Mouse (Mus musculus): ENCODE data around the gene Mdk.

Gene Mdk

DNA sequence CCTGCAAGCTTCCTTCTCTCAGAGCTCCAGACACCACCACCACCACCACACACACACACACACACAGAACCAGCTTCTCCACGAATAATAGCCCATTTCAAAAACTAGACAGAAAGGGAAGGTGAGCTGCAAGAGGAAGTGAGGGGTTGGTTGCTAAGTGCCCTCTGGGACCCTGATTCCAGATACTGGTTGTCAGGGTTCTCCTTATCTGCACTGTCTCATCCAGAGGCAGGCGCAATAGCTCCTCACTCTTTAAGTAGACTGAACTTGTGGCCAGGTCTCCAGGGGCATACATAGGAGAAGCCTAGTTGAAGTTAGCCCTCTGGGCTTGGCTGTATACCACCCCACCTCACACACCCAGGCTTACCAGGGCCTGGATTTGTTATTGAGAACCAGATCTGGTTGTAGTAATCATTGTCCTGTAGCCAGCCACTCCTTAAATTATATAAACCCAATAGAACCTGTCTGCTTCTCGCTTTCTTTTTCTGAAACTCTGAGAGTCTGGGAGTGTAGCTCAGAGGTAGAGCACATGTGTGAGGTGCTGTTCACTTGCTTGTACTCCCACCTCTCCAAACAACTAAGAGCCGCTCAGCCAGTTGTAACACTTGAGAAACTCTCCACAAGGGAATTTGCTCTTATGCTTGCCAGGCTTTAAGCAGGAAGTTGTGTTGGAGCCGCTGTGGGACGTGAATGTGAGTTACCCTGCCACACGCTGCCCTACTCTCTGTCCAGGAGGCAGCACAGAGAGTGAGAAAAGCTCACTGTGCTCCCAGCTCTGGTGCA, 18.6 kb downstream of the Mdk start:
- DNase-seq (ENCODE audit: low read depth, low spot score): no peak

- DNase-seq (ENCODE audit: low read depth, low spot score): no peak
Measured at GRCm38 (mm10) chr2:91912616-91913015, 19.5 kb downstream of the Mdk start.

GRCm38 (mm10) chr2:91906141-91906540, 26.0 kb downstream of the Mdk start:
- DNase-seq (ENCODE audit: low read depth, low spot score): no peak

DNA sequence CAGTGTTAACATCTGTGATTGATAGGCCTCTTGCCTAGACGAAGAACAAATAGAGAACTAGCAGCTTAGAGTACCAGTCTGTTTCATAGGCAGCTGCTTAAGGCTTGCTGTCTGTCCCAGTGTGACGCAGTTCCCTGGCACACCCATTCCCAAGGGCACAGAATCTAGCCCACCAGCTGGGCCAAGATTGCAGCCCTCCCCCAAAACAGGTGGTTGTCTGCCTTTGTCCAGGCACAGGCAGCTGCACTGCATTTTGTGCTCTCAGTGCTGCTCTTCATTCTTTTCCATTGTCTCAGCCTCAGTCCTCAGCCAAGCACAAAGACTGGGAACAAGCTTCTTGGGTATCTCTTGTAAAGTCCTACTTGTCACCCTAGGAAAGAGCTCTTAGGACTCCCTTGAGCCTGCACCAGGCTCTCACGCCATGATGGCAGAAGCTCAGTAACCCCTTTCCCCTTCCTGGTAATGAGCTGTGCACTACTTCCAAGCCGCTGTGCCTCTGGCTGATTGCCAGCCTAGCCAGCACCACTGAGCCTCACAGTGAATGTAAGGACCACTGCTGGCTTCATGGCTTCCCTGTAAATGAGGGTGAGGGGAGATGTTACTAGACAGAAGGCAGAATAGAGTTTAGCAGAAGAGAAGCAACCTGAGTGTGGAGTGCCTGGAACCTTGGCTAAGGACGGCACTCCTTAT, 27.3 kb downstream of the Mdk start:
- no peak for DNase-seq (ENCODE audit: low read depth, low spot score)

DNA sequence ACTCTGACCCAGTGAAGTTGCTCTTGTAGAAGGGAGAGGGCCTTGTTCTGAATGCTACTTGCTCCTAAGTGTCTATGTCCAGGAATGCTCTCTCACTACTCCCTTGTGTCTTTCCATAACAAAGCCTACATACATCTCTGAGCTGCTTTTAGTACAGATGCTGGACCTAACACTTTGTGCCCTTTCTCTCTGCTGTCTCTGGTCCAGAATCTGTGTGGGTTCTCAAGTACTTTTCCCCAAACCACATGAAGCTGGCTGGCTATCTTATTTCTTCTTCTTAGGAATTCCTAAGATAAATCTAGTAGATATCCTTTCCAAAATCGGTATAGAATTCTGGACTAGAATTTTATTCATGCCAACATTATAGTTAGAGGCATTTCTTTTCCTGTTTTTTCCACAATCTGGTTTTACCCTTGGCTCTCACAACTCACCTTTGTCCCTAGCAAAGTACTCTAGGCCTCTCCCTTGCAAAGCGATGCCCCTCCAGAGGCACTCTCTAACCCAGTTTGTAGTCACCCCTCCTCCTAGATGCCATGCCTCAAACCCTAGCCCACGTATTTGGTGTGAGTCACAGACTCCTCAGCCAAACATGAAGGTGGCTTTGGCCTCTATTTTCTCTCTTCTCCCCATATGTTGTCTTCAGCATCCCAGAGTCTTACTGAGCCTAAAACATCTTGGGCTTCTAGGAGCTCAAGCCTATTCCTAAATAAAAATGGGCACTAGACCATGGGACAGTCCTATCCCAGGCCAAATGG, 28.7 kb downstream of the Mdk start:
- DNase-seq (ENCODE audit: low read depth, low spot score): no peak

DNA sequence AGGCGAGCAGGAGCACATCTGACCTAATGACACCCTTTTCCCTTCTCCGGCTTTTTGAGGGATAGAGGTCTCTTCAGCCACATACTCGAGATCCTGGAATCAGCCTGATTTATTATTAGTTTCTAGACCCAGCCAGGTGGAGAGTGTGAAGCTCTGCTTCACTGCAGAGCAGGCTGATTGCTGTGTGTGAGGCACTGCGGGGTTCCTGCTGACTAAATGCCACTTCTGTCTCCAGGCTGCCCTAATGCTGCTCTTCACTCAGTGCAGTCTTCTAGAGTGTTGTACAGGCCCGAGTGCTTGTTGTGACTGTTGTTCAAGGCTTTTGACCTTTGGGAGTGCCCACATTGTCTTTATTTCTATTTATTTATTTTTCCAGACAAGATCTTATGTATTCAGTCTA, 29.8 kb downstream of the Mdk start:
- no peak for DNase-seq (ENCODE audit: low read depth, low spot score)

- DNase-seq (ENCODE audit: low read depth, low spot score): no peak
Measured at GRCm38 (mm10) chr2:91900431-91900830, 31.7 kb downstream of the Mdk start.

DNA sequence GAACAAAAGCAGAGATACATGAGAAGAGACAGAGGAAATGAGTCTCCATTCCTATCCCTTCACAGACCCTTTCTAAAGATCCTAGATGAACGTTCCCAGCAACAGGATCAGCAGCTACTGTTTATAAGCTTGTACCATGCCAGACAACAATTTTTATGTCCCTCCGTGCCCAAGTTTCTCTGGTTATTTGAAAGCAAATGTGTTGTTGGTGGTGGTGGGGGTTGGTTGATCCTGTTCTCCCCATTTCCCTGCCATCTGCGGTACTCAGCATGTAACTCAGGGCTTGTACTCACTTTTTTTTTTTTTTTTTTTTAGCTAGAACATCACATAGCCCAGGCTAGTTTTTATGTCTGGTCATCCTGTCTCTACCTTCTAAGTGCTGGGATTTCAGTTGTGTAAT, 33.0 kb downstream of the Mdk start:
- no peak for DNase-seq (ENCODE audit: low read depth, low spot score)

DNA sequence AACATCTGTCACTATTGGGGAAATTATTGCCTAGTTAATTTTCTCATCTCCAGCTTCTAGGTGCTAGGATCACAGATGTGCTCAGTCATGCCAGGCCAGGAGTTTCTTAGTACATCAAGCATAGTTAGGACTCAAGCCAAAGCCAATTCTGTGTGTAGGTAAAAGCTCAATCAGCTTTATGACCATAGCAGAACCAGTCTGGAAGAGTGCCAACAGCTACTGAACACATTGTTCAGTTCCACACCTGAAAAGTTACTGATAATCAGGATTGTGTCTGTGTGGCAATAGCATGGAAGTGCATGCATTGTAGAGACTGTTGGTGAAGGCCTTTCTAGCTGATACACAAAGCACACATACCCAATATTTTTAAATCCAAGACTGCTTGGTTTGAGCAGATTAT, 34.1 kb downstream of the Mdk start:
- DNase-seq (ENCODE audit: low read depth, low spot score): no peak

DNA sequence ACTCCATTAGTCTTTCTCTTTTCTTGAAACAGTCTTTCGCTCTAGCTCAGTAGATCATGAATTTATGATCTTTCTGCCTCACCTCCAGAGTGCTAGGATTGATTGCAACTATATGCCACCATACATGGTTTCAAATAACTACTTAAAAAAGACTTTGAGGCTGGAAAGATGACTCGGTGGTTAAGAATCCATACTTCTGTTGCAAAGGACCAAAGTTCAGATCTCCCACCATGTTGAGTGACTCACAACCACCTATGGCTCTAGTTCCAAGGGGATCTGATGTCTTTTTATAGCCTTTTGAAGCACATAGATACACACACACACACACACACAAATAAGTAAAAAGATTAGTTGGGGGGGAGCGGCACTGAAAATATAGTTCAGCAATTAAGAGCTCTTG, 36.7 kb downstream of the Mdk start:
- no peak for DNase-seq (ENCODE audit: low read depth, low spot score)

DNA sequence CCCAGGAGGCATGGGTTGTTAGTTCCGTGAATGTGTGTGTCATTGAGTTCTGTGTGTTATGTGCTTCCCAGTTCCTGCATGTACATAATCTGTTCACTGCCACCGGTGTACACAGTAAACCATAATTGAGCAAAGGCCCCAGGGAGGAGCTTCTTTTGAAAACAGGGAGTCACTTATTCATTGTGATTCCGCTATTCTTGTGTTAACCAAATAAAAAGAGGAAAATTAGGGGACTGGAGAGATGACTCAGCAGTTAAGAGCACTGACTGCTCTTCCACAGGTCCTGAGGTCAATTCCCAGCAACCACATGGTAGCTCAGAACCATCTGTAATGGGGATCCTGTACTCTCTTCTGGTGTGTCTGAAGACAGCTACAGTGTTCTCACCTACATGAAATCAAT, 37.4 kb downstream of the Mdk start:
- no peak for DNase-seq (ENCODE audit: low read depth, low spot score)

DNA sequence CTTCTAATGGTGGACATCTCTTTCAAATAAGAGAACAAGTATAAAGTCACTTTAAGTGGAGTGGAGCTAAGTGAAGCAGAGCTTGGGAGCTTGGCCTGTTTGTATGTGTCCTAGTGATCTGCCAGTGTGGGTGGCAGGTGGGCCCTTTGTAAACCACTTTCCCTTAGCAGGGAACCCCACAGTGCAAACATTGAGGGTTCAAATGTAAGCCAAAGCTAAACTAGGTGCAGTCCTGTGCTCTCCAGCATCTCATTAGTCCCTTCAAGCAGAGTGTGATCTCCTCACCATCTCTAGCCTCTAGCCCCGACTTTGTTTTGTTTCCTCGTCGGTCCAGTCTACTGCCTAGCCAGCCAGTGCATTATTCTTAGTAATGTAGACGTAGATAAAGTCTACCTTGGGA, 47.5 kb downstream of the Mdk start:
- no peak for DNase-seq (ENCODE audit: low read depth, low spot score)

GRCm38 (mm10) chr2:91883961-91884360, 48.1 kb downstream of the Mdk start:
- no peak for DNase-seq (ENCODE audit: low read depth, low spot score)

Data from skeletal muscle tissue, adult 2 months (tissue).